Mouse (Mus musculus): Measurements from ENCODE around the gene H6pd. TPM values are rescaled to one million over a fixed set of nuclear protein-coding genes. Genes with fewer than 3 reads are reported as not detected.

The H6pd gene
- total RNA-seq, 2 experiments from 2014 or later = 11.6 to 16.0 TPM

- peak overlapping the region; percentile 58 for H3K27ac ChIP-seq
- intact Hi-C loops (cut with DNase I) = loop anchor here (5.0 kb wide), 1 partner anchor 53 kb away; no protein-coding TSS in a partner anchor
- TF ChIP-seq CTCF (IDR thresholded peaks at IDR 0.05) = no peak
- DNase-seq (ENCODE audit: extremely low spot score in 1 of 2, low spot score in 2 of 2) = no peak
- no peak overlapping the region for H3K4me3 ChIP-seq
Measured at GRCm38 (mm10) chr4:149978820-149979219, 30.0 kb downstream of the H6pd start.

GRCm38 (mm10) chr4:149977801-149978544 is 30.9 kb downstream of the H6pd start:
- no peak for DNase-seq (ENCODE audit: extremely low spot score in 1 of 2, low spot score in 2 of 2)
- Histone ChIP-seq H3K27ac (peak overlapping the region; percentile 56), H3K4me3 (no peak overlapping the region)
- TF ChIP-seq CTCF (IDR thresholded peaks at IDR 0.05) = no peak
- intact Hi-C loops (cut with DNase I) = loop anchor here (5.0 kb wide), 1 partner anchor 54 kb away; no protein-coding TSS in a partner anchor

- intact Hi-C loops (cut with DNase I) = loop anchor here (5.0 kb wide), 1 partner anchor 55 kb away; no protein-coding TSS in a partner anchor
- Histone ChIP-seq H3K27ac (peak overlapping the region; percentile 56), H3K4me3 (no peak overlapping the region)
- no peak for TF ChIP-seq CTCF (IDR thresholded peaks at IDR 0.05)
- DNase-seq (ENCODE audit: extremely low spot score in 1 of 2, low spot score in 2 of 2) = no peak
Measured at GRCm38 (mm10) chr4:149977181-149977580, 31.6 kb downstream of the H6pd start.

GRCm38 (mm10) chr4:149975730-149976254 is 33.0 kb downstream of the H6pd start:
- TF ChIP-seq CTCF (IDR thresholded peaks at IDR 0.05) = no peak
- Histone ChIP-seq H3K4me3 (no peak overlapping the region), H3K27ac (no peak overlapping the region)
- intact Hi-C loops (cut with DNase I) = loop anchor here (5.0 kb wide), 1 partner anchor 57 kb away; no protein-coding TSS in a partner anchor
- no peak for DNase-seq (ENCODE audit: extremely low spot score in 1 of 2, low spot score in 2 of 2)

- DNase-seq (ENCODE audit: extremely low spot score in 1 of 2, low spot score in 2 of 2) = no peak
- intact Hi-C loops (cut with DNase I) = loop anchor here (5.0 kb wide), 1 partner anchor 57 kb away; no protein-coding TSS in a partner anchor
- H3K4me3 ChIP-seq = no peak overlapping the region
- no peak for TF ChIP-seq CTCF (IDR thresholded peaks at IDR 0.05)
- no peak overlapping the region for H3K27ac ChIP-seq
Measured at GRCm38 (mm10) chr4:149975291-149975690, 33.5 kb downstream of the H6pd start.

- Histone ChIP-seq H3K27ac (no peak overlapping the region), H3K4me3 (no peak overlapping the region)
- TF ChIP-seq CTCF (IDR thresholded peaks at IDR 0.05) = no peak
- DNase-seq (ENCODE audit: extremely low spot score in 1 of 2, low spot score in 2 of 2) = no peak
- intact Hi-C loops (cut with DNase I) = no loop called here
Measured at GRCm38 (mm10) chr4:149971393-149971792, 37.4 kb downstream of the H6pd start.

GRCm38 (mm10) chr4:149968526-149968925 is 40.3 kb downstream of the H6pd start:
- no peak overlapping the region for H3K4me3 ChIP-seq
- intact Hi-C loops (cut with DNase I) = no loop called here
- no peak for TF ChIP-seq CTCF (IDR thresholded peaks at IDR 0.05)
- H3K27ac ChIP-seq = no peak overlapping the region
- DNase-seq (ENCODE audit: extremely low spot score in 1 of 2, low spot score in 2 of 2) = no peak

- no peak overlapping the region for H3K27ac ChIP-seq
- no peak for DNase-seq (ENCODE audit: extremely low spot score in 1 of 2, low spot score in 2 of 2)
- intact Hi-C loops (cut with DNase I) = no loop called here
- no peak overlapping the region for H3K4me3 ChIP-seq
- no peak for TF ChIP-seq CTCF (IDR thresholded peaks at IDR 0.05)
Measured at GRCm38 (mm10) chr4:149966963-149967362, 41.9 kb downstream of the H6pd start.

- TF ChIP-seq CTCF (IDR thresholded peaks at IDR 0.05) = no peak
- intact Hi-C loops (cut with DNase I) = no loop called here
- Histone ChIP-seq H3K27ac (no peak overlapping the region), H3K4me3 (no peak overlapping the region)
- no peak for DNase-seq (ENCODE audit: extremely low spot score in 1 of 2, low spot score in 2 of 2)
Measured at GRCm38 (mm10) chr4:149966252-149966651, 42.6 kb downstream of the H6pd start.

- no peak overlapping the region for H3K27ac ChIP-seq
- TF ChIP-seq CTCF (IDR thresholded peaks at IDR 0.05) = no peak
- no peak overlapping the region for H3K4me3 ChIP-seq
- intact Hi-C loops (cut with DNase I) = no loop called here
- DNase-seq (ENCODE audit: extremely low spot score in 1 of 2, low spot score in 2 of 2) = no peak
Measured at GRCm38 (mm10) chr4:149965672-149966071, 43.2 kb downstream of the H6pd start.

GRCm38 (mm10) chr4:149965242-149965641 is 43.6 kb downstream of the H6pd start:
- DNase-seq (ENCODE audit: extremely low spot score in 1 of 2, low spot score in 2 of 2) = no peak
- no peak for TF ChIP-seq CTCF (IDR thresholded peaks at IDR 0.05)
- H3K4me3 ChIP-seq = no peak overlapping the region
- H3K27ac ChIP-seq = no peak overlapping the region
- intact Hi-C loops (cut with DNase I) = no loop called here

- intact Hi-C loops (cut with DNase I) = no loop called here
- DNase-seq (ENCODE audit: extremely low spot score in 1 of 2, low spot score in 2 of 2) = no peak
- TF ChIP-seq CTCF (IDR thresholded peaks at IDR 0.05) = no peak
- Histone ChIP-seq H3K4me3 (no peak overlapping the region), H3K27ac (no peak overlapping the region)
Measured at GRCm38 (mm10) chr4:149964770-149965169, 44.1 kb downstream of the H6pd start.

Data from left cerebral cortex, adult 2 months (tissue).